Mouse (Mus musculus) cortical plate, adult 2 months (tissue): ENCODE measurements around the gene Rxrb.

ENCODE experiments used
- CTCF ChIP-seq: fragments of 200-500 bp; IDR thresholded peaks from 2 replicates; pipeline ENCODE4 v1.5.1; 2011; ENCODE audit warnings: mild to moderate bottlenecking, control low read depth, low read length; ENCODE audit not compliant: insufficient read depth; ENCODE audit errors: extremely low read depth
- POLR2A ChIP-seq: fragments of 200-500 bp; IDR thresholded peaks from 2 replicates; pipeline ENCODE4 v1.6.1; 2011; ENCODE audit warnings: mild to moderate bottlenecking, low read length, control low read depth; ENCODE audit not compliant: insufficient read depth; ENCODE audit errors: extremely low read depth

GRCm38 (mm10) chr17:34045941-34046340 lies 14.3 kb downstream of the Rxrb start:
- no peak for TF ChIP-seq CTCF
- no peak for TF ChIP-seq POLR2A
